Mouse (Mus musculus): ENCODE measurements at regions not wholly inside any gene's neighbourhood (a gene's known extent, or its start where the extent isn't known, plus 50 kb on each side); places are given as distances from the start of the nearest gene placed in this dataset.
A peak's percentile ranks its signal among the peaks of the same experiment; 100 is the strongest.

- DNase-seq (ENCODE audit: low read depth, low spot score): no peak
These were observed 216.9 kb upstream of the Mettl25 start for GRCm38 (mm10) chr10:106058050-106058449.

GRCm38 (mm10) chr10:106038497-106038896 is 197.3 kb upstream of the Mettl25 start:
- DNase-seq (ENCODE audit: low read depth, low spot score): no peak

- DNase-seq (ENCODE audit: low read depth, low spot score): no peak
These were observed 196.9 kb upstream of the Mettl25 start for GRCm38 (mm10) chr10:106038033-106038432.

GRCm38 (mm10) chr10:106033416-106033815 is 192.2 kb upstream of the Mettl25 start:
- no peak for DNase-seq (ENCODE audit: low read depth, low spot score)

GRCm38 (mm10) chr10:106024648-106025047 is 183.5 kb upstream of the Mettl25 start:
- no peak for DNase-seq (ENCODE audit: low read depth, low spot score)

- no peak for DNase-seq (ENCODE audit: low read depth, low spot score)
These were observed 182.5 kb upstream of the Mettl25 start for GRCm38 (mm10) chr10:106023639-106024215.

- DNase-seq (ENCODE audit: low read depth, low spot score): no peak
These were observed 174.8 kb upstream of the Mettl25 start for GRCm38 (mm10) chr10:106015965-106016364.

GRCm38 (mm10) chr10:106015436-106015835 is 174.3 kb upstream of the Mettl25 start:
- DNase-seq (ENCODE audit: low read depth, low spot score): no peak

GRCm38 (mm10) chr10:106010131-106010530 is 169.0 kb upstream of the Mettl25 start:
- no peak for DNase-seq (ENCODE audit: low read depth, low spot score)

GRCm38 (mm10) chr10:106007331-106007730 is 166.2 kb upstream of the Mettl25 start:
- peak; percentile 93 for DNase-seq (ENCODE audit: low read depth, low spot score)

- DNase-seq (ENCODE audit: low read depth, low spot score): no peak
These were observed 165.7 kb upstream of the Mettl25 start for GRCm38 (mm10) chr10:106006861-106007260.

- DNase-seq (ENCODE audit: low read depth, low spot score): peak; percentile 99
These were observed 164.9 kb upstream of the Mettl25 start for GRCm38 (mm10) chr10:106006061-106006460.

GRCm38 (mm10) chr10:105957468-105957867 is 116.3 kb upstream of the Mettl25 start:
- DNase-seq (ENCODE audit: low read depth, low spot score): no peak

- no peak for DNase-seq (ENCODE audit: low read depth, low spot score)
These were observed 92.1 kb upstream of the Mettl25 start for GRCm38 (mm10) chr10:105933309-105933708.

GRCm38 (mm10) chr10:105932786-105933185 is 91.6 kb upstream of the Mettl25 start:
- no peak for DNase-seq (ENCODE audit: low read depth, low spot score)

- no peak for DNase-seq (ENCODE audit: low read depth, low spot score)
These were observed 86.4 kb upstream of the Mettl25 start for GRCm38 (mm10) chr10:105927596-105927995.

- DNase-seq (ENCODE audit: low read depth, low spot score): no peak
These were observed 85.7 kb upstream of the Mettl25 start for GRCm38 (mm10) chr10:105926912-105927238.

GRCm38 (mm10) chr10:105926229-105926911 is 85.2 kb upstream of the Mettl25 start:
- DNase-seq (ENCODE audit: low read depth, low spot score): no peak

GRCm38 (mm10) chr10:105899677-105900076 is 58.5 kb upstream of the Mettl25 start:
- DNase-seq (ENCODE audit: low read depth, low spot score): no peak

- no peak for DNase-seq (ENCODE audit: low read depth, low spot score)
These were observed 58.0 kb upstream of the Mettl25 start for GRCm38 (mm10) chr10:105899225-105899624.
